Mouse (Mus musculus) brain, embryonic 18.5 days (tissue): Measurements from ENCODE around the gene Tle6.
"Not testable (repeated sequence)": the region's sequence is repeated elsewhere in the genome, so short reads cannot be mapped to it uniquely, and the experiment has no call there.

Experiments
- DNase-seq: peaks from one replicate; pipeline ENCODE4 v3.0.0-alpha.2; 2012; ENCODE audit warnings: low read depth, low spot score

Tle6 gene

GRCm38 (mm10) chr10:81600738-81601203, at the start of gene Tle6:
Tle6 (minus strand) TSS chr10:81601073.
- DNase-seq, result peak; percentile 85

GRCm38 (mm10) chr10:81648803-81649775, 48.2 kb upstream of the Tle6 start, which contains the start of gene Gm10778:
Gm10778 (plus strand) TSS chr10:81649059.
- DNase-seq, result peak; percentile 74

- no peak for DNase-seq
These were observed 45.2 kb upstream of the Tle6 start for GRCm38 (mm10) chr10:81646015-81646555.

GRCm38 (mm10) chr10:81645391-81645790, 44.5 kb upstream of the Tle6 start:
- DNase-seq, result no peak

GRCm38 (mm10) chr10:81644716-81645115, 43.8 kb upstream of the Tle6 start:
- no peak for DNase-seq

GRCm38 (mm10) chr10:81644162-81644561, 43.3 kb upstream of the Tle6 start:
- DNase-seq, result no peak

- peak; percentile 85 for DNase-seq
These were observed 42.7 kb upstream of the Tle6 start for GRCm38 (mm10) chr10:81643449-81644055.

- no peak for DNase-seq
These were observed 42.0 kb upstream of the Tle6 start for GRCm38 (mm10) chr10:81642648-81643448.

GRCm38 (mm10) chr10:81641978-81642647, 41.2 kb upstream of the Tle6 start:
- DNase-seq, result no peak

- no peak for DNase-seq
These were observed 40.7 kb upstream of the Tle6 start for GRCm38 (mm10) chr10:81641566-81641965.

- not testable (repeated sequence) for DNase-seq
These were observed 40.0 kb upstream of the Tle6 start for GRCm38 (mm10) chr10:81640825-81641224.

GRCm38 (mm10) chr10:81638101-81638500, 37.2 kb upstream of the Tle6 start:
- no peak for DNase-seq

GRCm38 (mm10) chr10:81636338-81636737, 35.5 kb upstream of the Tle6 start:
- no peak for DNase-seq

GRCm38 (mm10) chr10:81633253-81634099, 32.6 kb upstream of the Tle6 start:
- DNase-seq, result peak; percentile 60

- DNase-seq, result no peak
These were observed 27.5 kb upstream of the Tle6 start, which contains the start of gene Ankrd24 for GRCm38 (mm10) chr10:81628390-81628789. Ankrd24 (plus strand) TSS chr10:81628540.

GRCm38 (mm10) chr10:81627836-81628220, 27.0 kb upstream of the Tle6 start:
- no peak for DNase-seq

- peak; percentile 92 for DNase-seq
These were observed 26.3 kb upstream of the Tle6 start, which contains the start of gene Sirt6 for GRCm38 (mm10) chr10:81626994-81627835. Sirt6 (minus strand) TSS chr10:81627797.

GRCm38 (mm10) chr10:81626101-81626993, 25.5 kb upstream of the Tle6 start:
- no peak for DNase-seq
